Mouse (Mus musculus) midbrain, postnatal 0 days (tissue): ENCODE data around the gene Gm17018. TPM values are rescaled to one million over a fixed set of nuclear protein-coding genes. Genes with fewer than 3 reads are reported as not detected.

Source experiments
- ATAC-seq: fragments of 200-750 bp; cut with Nextera tagmentation; 2 replicates; pipeline ENCODE4 v1.8.0; 2017; ENCODE audit warnings: moderate number of reproducible peaks, mild to moderate bottlenecking, moderate TSS enrichment, moderate library complexity; ENCODE audit not compliant: low FRiP score
- DNase-seq: peaks from one replicate; pipeline ENCODE4 v3.0.0-alpha.2; 2015; ENCODE audit warnings: low spot score
- H3K27ac ChIP-seq: fragments of 300-500 bp; sonication (generic); 2 replicates; pipeline ENCODE4 v1.5.1; 2014; ENCODE audit warnings: low read depth, mild to moderate bottlenecking, low read length, mixed read lengths
- H3K27me3 ChIP-seq: fragments of 300-500 bp; sonication (generic); 2 replicates; pipeline ENCODE4 v1.6.1; 2014; ENCODE audit warnings: low read length, control low read depth, mixed read lengths; ENCODE audit not compliant: insufficient read depth
- H3K36me3 ChIP-seq: fragments of 300-500 bp; sonication (generic); 2 replicates; pipeline ENCODE4 v1.6.1; 2014; ENCODE audit warnings: low read length, control low read depth, mixed read lengths; ENCODE audit not compliant: insufficient read depth
- H3K4me1 ChIP-seq: fragments of 300-500 bp; sonication (generic); 2 replicates; pipeline ENCODE4 v1.6.1; 2014; ENCODE audit warnings: mild to moderate bottlenecking, control low read depth, antibody characterized with exemption, low read length, mixed read lengths; ENCODE audit not compliant: insufficient read depth
- H3K4me2 ChIP-seq: fragments of 300-500 bp; sonication (generic); 2 replicates; pipeline ENCODE4 v1.6.1; 2014; ENCODE audit warnings: low read depth, mild to moderate bottlenecking, low read length, mixed read lengths; ENCODE audit not compliant: poor library complexity, severe bottlenecking
- H3K4me3 ChIP-seq: fragments of 300-500 bp; sonication (generic); 2 replicates; pipeline ENCODE4 v1.5.1; 2014; ENCODE audit warnings: low read depth, mild to moderate bottlenecking, low read length, moderate library complexity
- H3K9ac ChIP-seq: fragments of 300-500 bp; sonication (generic); replicated peaks from 2 replicates; pipeline ENCODE4 v1.6.1; 2014; ENCODE audit warnings: mild to moderate bottlenecking, low read length, moderate library complexity, mixed read lengths; ENCODE audit not compliant: poor library complexity, severe bottlenecking
- H3K9me3 ChIP-seq: fragments of 300-500 bp; sonication (generic); 2 replicates; pipeline ENCODE4 v1.6.1; 2016; ENCODE audit warnings: low read length, control low read depth
- CTCF ChIP-seq: IDR thresholded peaks from 2 replicates; pipeline ENCODE4 v1.5.1; 2016; ENCODE audit warnings: antibody characterized with exemption, mild to moderate bottlenecking
- WGBS: fragments of 180-500 bp; shearing (Covaris S2); extraction: QIAGEN DNeasy Blood & Tissue Kit; methylation state at CpG from one replicate; pipeline ENCODE4 v1.1.7; 2014; 5-methylcytosine and 5-hydroxymethylcytosine counted together
- polyA plus RNA-seq: library from polyadenylated mRNA; unstranded; fragments of >200 nt; fragmentation: Nextera tagmentation; extraction: Ambion mirVana; gene quantifications from 2 replicates; pipeline ENCODE4 v1.2.1, GENCODE M21; 2015
- total RNA-seq: library from RNA; depleted of rRNA; stranded (reverse); fragments of >200 nt; gene quantifications from 2 replicates; pipeline ENCODE4 v1.2.3, GENCODE M21; 2014

The Gm17018 gene
- total and polyA plus RNA-seq, 2 experiments from 2014 or later: 15.7 to 84.4 TPM

GRCm38 (mm10) chr19:45527931-45528534 lies 32.4 kb upstream of the Gm17018 start:
- no peaks in the 10 kb centered on the region for H3K9me3 ChIP-seq
- no peak for DNase-seq
- H3K27ac ChIP-seq: no peak overlapping the region
- H3K4me2 ChIP-seq: no peak overlapping the region
- H3K9ac ChIP-seq: no peak overlapping the region
- TF ChIP-seq CTCF: no peak
- peaks cover 41% of the 10 kb centered on the region for H3K36me3 ChIP-seq
- WGBS: 94% methylated on average over 10 of the region's 10 CpGs
- H3K27me3 ChIP-seq: no peaks in the 10 kb centered on the region
- ATAC-seq: no peak
- no peak overlapping the region for H3K4me3 ChIP-seq
- H3K4me1 ChIP-seq: no peaks in the 10 kb centered on the region

- Histone ChIP-seq H3K9ac (no peak overlapping the region), H3K4me2 (no peak overlapping the region), H3K27ac (no peak overlapping the region), H3K4me1 (no peaks in the 10 kb centered on the region), H3K27me3 (no peaks in the 10 kb centered on the region), H3K9me3 (no peaks in the 10 kb centered on the region), H3K36me3 (peaks cover 33% of the 10 kb centered on the region), H3K4me3 (no peak overlapping the region)
- DNase-seq: no peak
- 82% methylated on average over 5 of the region's 5 CpGs for WGBS
- ATAC-seq: no peak
- no peak for TF ChIP-seq CTCF
Measured at GRCm38 (mm10) chr19:45529294-45529693, 31.1 kb upstream of the Gm17018 start.

GRCm38 (mm10) chr19:45530200-45530995 lies 30.0 kb upstream of the Gm17018 start:
- no peaks in the 10 kb centered on the region for H3K9me3 ChIP-seq
- no peak overlapping the region for H3K4me3 ChIP-seq
- no peaks in the 10 kb centered on the region for H3K4me1 ChIP-seq
- 85% methylated on average over 15 of the region's 15 CpGs for WGBS
- H3K27ac ChIP-seq: no peak overlapping the region
- DNase-seq: no peak
- H3K4me2 ChIP-seq: no peak overlapping the region
- peaks cover 33% of the 10 kb centered on the region for H3K36me3 ChIP-seq
- ATAC-seq: no peak
- no peaks in the 10 kb centered on the region for H3K27me3 ChIP-seq
- no peak overlapping the region for H3K9ac ChIP-seq
- TF ChIP-seq CTCF: no peak

GRCm38 (mm10) chr19:45531554-45531953 lies 28.9 kb upstream of the Gm17018 start:
- Histone ChIP-seq H3K27ac (no peak overlapping the region), H3K4me2 (no peak overlapping the region), H3K9me3 (no peaks in the 10 kb centered on the region), H3K9ac (no peak overlapping the region), H3K4me3 (no peak overlapping the region), H3K4me1 (no peaks in the 10 kb centered on the region), H3K27me3 (no peaks in the 10 kb centered on the region), H3K36me3 (peaks cover 32% of the 10 kb centered on the region)
- 70% methylated on average over 6 of the region's 6 CpGs for WGBS
- no peak for TF ChIP-seq CTCF
- DNase-seq: no peak
- no peak for ATAC-seq

GRCm38 (mm10) chr19:45533617-45534016 lies 26.8 kb upstream of the Gm17018 start:
- Histone ChIP-seq H3K27ac (no peak overlapping the region), H3K4me1 (no peaks in the 10 kb centered on the region), H3K9me3 (no peaks in the 10 kb centered on the region), H3K27me3 (no peaks in the 10 kb centered on the region), H3K4me2 (no peak overlapping the region), H3K4me3 (no peak overlapping the region), H3K36me3 (peaks cover 16% of the 10 kb centered on the region), H3K9ac (no peak overlapping the region)
- ATAC-seq (no peak), DNase-seq (no peak)
- 63% methylated on average over 7 of the region's 7 CpGs for WGBS
- TF ChIP-seq CTCF: no peak

- H3K36me3 ChIP-seq: 0 out of 2 replicates have a peak, but pooled peaks cover 2% of the 10 kb centered on the region
- ATAC-seq (no peak), DNase-seq (no peak)
- H3K9me3 ChIP-seq: no peaks in the 10 kb centered on the region
- H3K4me3 ChIP-seq: no peak overlapping the region
- no peak overlapping the region for H3K27ac ChIP-seq
- H3K9ac ChIP-seq: no peak overlapping the region
- WGBS: 83% methylated on average over 8 of the region's 8 CpGs
- TF ChIP-seq CTCF: no peak
- H3K27me3 ChIP-seq: no peaks in the 10 kb centered on the region
- no peak overlapping the region for H3K4me2 ChIP-seq
- H3K4me1 ChIP-seq: no peaks in the 10 kb centered on the region
Measured at GRCm38 (mm10) chr19:45535214-45535735, 25.1 kb upstream of the Gm17018 start.
